Mouse (Mus musculus) left cerebral cortex, postnatal 25 days (tissue): ENCODE data around the gene Abcc2. TPM values are rescaled to one million over a fixed set of nuclear protein-coding genes. Genes with fewer than 3 reads are reported as not detected.

Experiments
- DNase-seq, 2 experiments: peaks; one replicate each; pipeline ENCODE4 v3.0.0; 2022; ENCODE audit warnings: low spot score in 2 of 2, mixed read lengths in 1 of 2
- intact Hi-C: fragments of 180-260 bp; cut with DNase I; formaldehyde crosslinking; loops from one replicate; pipeline ENCODE4 v1.15.1; 2025
- total RNA-seq, 2 experiments: library from RNA; stranded (reverse); gene quantifications; 2 replicates each; pipeline ENCODE4 v1.2.3; 2021

Gene Abcc2
- total RNA-seq: under 1 TPM; 0.07 to 0.09 TPM

DNA sequence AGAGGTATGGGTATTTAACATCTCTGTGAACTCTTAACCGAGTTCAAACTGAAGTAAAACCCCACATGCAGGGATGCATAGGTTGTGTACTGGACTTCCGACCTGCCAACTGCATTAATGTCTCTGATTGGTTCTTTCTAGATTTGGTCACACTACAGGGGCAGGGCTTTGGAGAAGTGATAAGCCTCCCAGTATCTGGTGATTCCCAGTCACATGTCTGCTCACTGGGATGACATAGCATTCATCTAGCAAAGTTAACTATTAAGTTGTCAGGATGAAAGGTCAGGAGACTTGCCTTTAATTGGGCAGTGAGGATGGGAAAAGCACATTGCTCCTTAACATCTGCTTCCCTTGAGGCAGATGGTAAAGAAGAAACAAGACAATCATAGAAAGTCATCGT lies at the start of gene Abcc2:
Gene Abcc2, plus strand, starts transcription at position 213 of the 400 bp plus-strand sequence.
- intact Hi-C loops: no loop called here
- no peak for DNase-seq

DNA sequence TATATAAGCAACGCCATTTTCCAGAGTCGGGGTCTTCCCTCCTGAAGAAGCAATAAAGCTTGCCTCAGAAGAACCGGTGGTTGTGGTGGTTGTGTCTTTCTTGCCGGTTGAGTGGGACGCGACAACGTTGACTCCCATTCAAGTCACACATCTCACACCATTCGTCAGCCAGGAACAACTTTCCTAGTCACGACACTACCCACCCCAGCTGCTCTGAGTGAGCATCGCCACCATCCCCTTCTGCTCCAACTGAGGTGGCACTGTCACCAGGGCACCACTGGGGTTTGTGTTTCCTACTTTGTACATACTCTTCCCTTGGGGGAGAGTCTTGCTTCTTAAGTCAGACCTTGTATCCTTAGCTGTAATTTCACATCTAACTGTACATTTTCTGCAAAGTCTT lies 43.6 kb upstream of the Abcc2 start:
- intact Hi-C loops: no loop called here
- peak in 1 of 2 experiments; percentile 34 for DNase-seq

DNA sequence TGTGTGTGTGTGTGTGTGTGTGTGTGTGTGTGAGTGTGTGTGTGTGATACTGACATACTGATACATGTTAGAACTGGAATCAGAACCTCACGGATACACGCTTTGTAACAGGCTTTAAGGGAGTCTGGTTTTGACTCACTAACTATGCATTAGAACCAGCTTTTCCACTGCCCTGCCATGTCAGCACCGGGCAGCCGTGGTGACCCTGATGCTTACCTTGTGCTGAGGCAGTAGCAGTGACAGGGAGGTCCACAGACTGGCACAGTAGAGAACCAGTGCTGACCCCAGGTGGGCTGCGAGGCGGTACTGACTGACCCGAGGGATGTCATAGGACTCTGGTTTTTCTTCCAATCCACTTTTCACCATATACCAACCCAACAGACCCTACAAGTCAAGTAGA lies 38.6 kb upstream of the Abcc2 start:
- no peak for DNase-seq

DNA sequence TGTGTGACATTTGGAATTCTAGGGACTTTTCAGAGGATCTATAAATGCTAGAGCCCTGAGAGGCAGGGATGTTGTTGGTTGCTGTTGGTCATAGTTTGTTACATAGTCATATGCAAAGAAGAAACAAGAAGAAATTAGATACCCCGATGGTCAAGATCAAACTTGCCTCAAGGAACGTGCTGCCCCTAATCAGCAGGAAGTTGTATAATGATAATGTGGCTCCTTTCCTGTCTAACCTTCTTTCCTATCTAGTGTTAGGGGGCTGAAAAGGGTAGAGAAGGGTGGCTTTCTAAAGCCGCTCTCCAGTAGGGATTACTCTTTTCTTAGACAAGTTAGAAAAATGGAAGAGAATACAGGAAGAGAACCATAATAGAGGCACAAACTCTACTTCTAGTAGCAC lies 36.3 kb upstream of the Abcc2 start:
- DNase-seq: no peak
- intact Hi-C loops: no loop called here

More for the DNA sequence above, 38.6 kb upstream of the Abcc2 start:
- intact Hi-C loops: no loop called here

DNA sequence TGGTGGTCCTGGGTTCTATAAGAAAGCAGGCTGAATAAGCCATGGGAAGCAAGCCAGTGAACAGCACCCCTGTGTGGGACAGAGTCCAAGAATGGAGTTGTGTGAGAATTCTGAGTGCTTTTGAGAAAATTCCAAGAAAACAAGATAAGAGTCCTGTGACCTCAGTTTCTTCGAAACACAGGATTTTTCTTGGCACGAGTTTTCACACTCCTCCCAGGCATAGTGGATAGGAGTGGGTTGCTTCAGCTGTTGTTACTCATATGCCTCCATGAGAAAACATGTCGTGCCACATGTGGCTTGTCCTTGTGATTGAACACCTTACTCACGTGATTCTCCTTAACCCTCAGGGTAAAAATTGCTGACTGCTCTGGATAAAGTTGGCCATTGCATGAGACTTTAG lies 34.1 kb upstream of the Abcc2 start:
- intact Hi-C loops: no loop called here
- DNase-seq: no peak

DNA sequence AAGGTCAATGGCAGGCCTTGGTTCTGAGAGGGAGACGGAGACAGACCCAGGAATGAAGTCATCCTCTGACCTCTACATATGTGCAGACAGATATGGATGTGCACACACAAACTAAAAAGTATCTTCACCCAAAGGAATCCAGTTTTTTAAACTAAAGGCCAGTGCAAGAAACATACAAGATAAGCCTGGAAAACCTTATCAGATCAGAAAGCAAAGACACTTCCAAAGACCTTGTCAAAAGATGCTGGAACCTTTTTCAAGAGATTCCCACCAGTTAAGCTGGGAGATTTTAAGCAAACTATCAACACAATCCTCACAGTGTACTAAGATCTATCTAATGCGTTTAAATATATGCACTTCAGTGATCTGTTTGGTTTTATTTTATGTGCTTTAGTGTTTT lies 32.0 kb upstream of the Abcc2 start:
- intact Hi-C loops: loop anchor here (5.0 kb wide), 1 partner anchor 223 kb away; no protein-coding TSS in a partner anchor
- DNase-seq: no peak

DNA sequence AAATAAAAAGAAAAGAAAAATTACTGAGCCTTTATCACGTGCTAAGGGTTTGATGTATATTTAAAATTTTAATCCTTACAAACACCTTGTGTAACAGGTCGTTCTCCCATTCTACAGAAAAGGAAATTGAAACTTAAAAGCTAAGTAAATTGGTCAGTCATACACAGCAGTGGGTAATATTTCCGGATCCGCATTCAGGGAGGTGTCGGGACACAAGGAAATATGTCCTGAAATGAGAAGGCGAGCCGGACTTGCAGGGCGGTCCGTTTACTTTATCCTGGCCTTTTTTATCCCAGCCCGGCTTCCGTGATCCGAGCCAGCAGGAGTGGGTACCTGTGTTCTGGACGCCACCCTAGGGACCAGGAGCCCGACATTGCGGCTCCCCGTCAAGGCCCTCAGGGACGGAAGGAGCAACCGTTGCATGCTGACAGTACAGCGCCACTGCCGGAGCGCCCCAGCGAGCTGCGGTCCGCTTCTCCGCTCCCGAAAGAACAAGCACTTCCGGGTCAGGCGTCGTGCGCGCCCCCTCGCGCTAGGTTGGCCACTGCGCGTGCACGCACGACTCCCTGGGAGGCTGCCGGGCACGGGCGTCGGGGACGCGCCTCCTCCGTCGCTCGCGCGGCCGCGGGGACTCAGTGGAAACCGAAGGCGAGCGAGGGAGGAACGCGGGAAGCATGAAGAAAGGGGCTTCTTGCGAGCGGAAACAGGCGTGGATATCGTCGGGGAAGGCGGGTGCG lies 29.3 kb upstream of the Abcc2 start, which contains the start of the genes Cutc and Cox15:
Gene Cutc, plus strand, starts transcription at position 508 of the 737 bp plus-strand sequence.
Gene Cox15, minus strand, starts transcription at position 512 of the 737 bp plus-strand sequence.
- DNase-seq: peak; percentile 97 to 98
- intact Hi-C loops: loop anchor here (2.0 to 5.0 kb wide), 2 partner anchors 225 to 354 kb away; partner anchors contain the start of gene Chuk

DNA sequence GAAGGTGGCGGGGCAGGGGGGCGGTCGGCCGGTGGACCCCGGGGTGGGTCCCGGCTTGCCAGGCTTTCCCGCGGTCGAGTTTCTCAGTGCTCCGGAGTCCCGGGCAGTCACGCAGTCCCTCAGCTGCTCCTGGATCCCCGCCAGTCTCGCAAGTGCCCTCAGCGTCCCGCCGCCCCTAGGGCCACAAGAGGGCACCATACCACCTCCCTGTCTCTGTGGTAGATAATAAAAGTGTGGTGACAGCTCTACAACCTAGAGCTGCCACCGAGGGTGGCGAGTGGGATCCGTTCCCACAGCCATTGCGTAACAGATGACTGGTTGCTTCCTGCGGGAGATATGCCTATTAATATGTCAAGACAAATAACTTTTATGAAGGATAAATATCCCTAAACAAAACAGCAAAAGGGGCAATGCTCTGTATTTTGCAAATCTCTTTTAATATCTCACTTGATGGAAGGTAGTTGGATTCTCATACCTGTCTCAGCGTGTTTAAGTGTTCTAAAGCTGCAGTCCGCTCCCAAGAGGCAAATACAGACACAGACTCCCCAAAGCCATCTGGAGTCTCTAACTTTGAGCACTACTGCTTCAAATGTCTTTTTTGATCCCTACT lies 28.7 kb upstream of the Abcc2 start:
- intact Hi-C loops: loop anchor here (2.0 to 5.0 kb wide), 2 partner anchors 226 to 353 kb away; partner anchors contain the start of gene Chuk
- peak; percentile 81 to 89 for DNase-seq

DNA sequence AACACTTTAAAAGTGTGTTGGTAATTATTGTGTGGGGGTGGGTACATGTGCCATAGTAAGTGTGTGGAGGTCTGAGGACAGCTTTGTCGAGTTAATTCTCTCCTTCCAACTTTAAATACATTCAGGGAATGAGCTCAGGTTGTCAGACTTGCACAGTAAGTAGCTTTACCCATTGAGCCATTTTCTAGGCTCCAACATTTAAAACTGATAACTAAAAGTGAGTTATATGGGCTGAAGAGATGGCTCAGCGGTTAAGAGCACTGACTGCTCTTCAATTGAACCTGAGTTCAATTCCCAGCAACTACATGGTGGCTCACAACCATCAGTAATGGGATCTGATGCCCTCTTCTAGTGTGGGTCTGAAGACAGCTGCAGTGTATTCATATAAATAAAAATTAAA lies 27.8 kb upstream of the Abcc2 start:
- intact Hi-C loops: loop anchor here (5.0 kb wide), 1 partner anchor 227 kb away; no protein-coding TSS in a partner anchor
- no peak for DNase-seq

DNA sequence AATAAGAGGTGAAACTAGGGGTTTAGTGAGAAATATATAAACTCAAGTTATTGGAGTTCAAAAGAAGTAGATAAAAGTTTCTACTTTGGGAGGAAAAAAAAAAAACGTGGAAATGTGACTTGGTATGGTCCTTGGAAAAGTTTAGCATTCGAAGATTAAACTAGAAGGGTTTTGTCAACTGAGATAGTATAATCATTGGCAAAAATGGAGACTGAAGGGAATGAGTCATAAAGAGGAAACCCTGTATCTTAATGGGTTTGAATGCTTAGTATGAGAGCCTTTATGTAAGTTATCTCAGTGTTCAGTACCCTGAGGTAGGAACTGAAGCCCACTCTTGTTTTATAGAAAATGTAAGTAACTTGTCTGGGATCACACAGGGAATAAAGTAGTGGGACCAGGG lies 27.1 kb upstream of the Abcc2 start:
- DNase-seq: no peak

DNA sequence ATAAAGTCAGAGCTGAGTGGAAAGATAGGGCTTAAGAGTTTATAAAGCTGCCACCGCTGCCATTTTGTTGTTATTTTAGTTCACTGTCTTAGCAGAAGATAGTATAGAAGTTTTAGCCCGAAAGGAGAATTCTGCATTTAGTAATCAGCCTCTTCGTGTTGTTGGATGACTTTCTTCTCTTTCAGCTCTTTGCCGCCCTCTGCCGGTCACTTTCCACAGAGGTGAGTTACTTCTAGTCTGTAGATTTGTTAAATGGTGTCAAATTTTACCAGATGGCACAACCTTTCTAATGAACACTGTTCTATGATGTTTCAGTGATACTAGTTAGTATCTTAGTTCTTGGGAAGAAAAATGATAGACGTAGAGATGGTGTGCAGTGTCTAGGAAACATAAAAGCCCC lies 21.5 kb upstream of the Abcc2 start:
- DNase-seq: peak; percentile 44 to 64
- intact Hi-C loops: no loop called here

More for the DNA sequence above, 27.1 kb upstream of the Abcc2 start:
- intact Hi-C loops: loop anchor here (5.0 kb wide), 1 partner anchor 228 kb away; no protein-coding TSS in a partner anchor

DNA sequence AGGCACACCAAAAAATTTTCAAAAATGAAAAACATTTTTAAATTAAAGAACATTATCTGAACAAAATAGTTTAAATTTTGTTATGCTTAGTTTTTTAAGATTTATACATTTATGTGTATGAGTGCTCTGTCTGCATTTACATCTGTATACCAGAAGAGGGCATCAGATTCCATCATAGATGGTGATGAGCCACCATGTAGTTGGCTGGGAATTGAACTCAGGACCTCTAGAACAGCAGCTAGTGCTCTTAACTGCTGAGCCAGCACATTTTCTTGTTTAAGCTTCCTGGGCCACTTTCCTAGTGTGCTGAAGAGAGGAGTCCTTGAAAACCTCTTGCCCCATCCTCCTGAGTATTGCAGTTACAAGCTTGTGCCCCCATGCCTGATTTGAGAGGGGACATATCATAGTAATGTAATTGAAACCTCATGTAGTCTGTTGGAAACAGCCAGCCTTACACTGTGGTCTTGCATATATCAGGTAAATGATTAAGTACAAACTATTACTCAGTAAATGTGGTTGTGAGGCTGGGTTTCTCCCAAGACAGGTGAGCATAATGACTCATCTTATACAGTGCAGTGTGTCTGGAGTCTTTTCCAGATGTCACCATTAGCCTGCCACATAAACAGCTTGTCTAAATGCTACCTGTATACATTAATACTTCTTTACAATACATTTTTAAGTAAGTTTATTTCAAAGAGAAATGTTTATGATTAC lies 20.3 kb upstream of the Abcc2 start:
- intact Hi-C loops: no loop called here
- DNase-seq: no peak

DNA sequence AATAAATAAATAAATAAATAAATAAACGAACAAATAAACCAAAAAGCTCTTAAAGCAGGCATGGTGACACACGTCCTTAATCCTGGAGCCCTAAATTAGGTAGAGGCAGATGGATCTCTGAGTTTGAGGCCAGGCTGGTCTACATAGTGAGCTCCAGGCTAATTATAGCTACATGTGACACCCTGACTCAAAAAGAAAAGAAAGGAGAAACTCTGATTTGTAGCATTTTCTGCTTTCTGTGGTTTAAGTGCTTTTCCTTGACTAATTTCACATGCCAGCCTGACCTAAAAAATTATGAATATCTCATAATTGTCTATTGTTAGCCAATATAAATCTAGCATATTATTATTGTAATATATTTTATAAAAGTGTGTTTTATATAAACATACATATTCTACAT lies 19.6 kb upstream of the Abcc2 start:
- no peak for DNase-seq
- intact Hi-C loops: no loop called here

DNA sequence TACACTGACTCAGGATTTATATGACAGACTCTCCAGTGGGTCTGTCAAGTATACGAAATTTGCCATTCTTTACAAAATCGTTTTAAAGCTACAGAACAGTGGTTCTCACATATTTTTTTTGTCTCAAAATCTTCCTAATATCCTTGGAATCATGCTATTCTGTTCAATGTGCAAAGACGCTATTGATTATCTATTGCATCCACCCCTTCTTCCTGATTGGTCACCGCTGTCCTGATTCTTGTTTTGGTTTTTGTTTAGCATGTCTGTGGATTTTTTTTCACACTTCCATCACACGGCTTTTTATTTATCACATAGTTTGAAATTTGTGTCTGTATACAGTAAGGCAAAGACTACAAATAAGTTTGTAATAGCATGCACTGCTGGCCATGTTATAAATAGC lies 15.5 kb upstream of the Abcc2 start:
- DNase-seq: no peak
- intact Hi-C loops: no loop called here

DNA sequence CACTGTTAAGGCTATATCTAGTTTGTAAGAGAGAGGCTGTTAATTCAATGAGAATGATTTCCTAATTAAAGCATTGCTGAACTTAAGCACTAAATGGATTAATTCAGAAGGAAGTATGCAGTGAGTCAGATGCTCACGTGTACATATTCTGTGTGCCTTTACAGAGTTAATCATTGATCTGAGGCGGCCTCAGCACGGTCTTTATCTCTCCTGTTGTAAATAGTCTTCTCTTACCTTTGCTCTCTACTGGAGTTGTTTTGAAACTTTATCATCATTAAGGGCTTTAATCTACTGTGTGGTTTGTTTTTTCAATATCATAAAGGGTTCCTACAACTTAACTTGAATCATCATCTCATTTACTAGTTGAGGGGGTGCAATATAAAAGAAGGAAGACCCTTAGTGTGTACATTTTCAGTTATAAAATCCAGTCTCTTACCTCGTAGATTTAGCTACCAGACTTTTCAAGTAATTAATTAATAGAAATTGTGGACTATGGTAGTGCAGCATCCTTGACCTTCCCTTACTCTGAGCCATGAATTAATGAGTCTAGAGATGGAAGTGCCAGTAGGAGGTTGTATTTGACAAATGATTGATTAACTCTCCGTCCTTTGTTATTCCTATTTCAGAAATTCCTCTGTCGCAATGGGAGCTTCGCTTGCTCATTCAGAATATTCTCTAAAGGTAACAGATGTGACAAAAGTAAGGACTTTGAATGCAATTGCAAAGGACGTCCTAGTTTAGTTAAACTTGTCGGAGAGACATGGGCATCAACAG lies 14.3 kb upstream of the Abcc2 start:
- DNase-seq: no peak
- intact Hi-C loops: no loop called here

DNA sequence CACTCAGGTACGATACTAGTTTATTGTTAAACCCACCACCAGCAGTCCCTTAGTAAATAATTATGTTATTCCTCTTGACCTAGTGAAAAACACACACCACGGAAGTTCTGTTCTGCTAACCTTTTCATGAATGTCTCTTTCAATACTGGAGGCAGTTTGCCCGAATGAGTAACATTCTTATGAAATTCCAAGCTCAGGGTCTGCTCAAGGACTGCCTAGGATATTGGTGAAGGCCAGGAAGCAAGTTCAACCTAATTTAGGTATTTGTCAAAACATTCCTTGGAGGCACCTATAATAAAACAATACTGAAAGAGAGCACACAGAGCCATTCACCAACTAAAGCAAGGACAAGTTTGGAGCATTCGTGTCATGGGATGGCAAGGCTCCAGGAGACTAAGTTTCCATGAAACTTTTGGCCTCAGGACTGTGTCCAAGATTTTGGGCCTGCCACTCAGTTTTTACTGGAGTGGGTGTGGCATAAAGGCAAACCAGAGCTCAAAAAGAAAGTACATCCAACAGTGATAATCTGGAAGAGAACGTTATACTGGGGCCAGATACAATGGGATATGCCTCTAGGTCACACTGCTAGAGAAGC lies 12.5 kb upstream of the Abcc2 start:
- intact Hi-C loops: no loop called here
- DNase-seq: no peak

DNA sequence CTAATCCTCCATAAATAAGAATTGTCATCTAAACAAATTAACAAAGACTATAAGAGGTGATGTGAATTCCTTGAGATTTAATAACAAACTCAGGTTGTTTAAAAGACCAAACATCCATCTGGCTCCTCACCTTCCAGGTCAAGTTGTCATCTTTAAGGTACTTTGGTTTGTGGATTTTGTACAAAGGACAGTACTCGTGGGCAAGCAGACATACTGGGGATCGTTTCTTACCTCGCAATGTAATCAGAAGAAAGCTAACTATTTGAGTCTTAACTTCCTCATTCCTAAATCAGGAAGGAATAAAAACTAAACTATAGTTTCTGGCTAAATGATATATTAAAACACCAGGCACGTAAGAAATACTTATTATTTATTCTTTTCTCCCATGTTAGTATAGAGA lies 11.4 kb upstream of the Abcc2 start:
- DNase-seq: no peak

DNA sequence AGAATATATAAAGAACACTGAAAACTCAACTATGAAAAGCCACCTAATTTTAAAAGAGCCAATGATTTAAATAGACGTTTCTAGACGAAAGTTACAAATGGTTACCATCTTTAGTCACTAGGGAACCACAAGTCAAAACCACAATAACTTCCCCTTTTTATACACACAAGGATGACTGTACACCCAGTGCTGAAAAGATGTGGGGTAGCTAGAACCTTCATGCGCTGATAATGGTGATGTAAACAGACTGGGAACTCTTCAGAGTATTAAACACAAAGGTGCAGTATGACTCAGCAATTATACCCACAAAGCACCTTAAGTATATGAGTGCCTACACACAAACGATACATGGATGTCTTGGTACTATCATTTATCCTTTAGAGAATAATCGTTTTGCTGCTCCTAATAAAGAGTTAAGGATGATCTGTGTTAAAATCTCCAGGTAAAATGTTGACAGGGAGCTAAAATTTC lies 10.5 kb upstream of the Abcc2 start:
- intact Hi-C loops: no loop called here
- no peak for DNase-seq

More for the DNA sequence above, 11.4 kb upstream of the Abcc2 start:
- intact Hi-C loops: no loop called here

DNA sequence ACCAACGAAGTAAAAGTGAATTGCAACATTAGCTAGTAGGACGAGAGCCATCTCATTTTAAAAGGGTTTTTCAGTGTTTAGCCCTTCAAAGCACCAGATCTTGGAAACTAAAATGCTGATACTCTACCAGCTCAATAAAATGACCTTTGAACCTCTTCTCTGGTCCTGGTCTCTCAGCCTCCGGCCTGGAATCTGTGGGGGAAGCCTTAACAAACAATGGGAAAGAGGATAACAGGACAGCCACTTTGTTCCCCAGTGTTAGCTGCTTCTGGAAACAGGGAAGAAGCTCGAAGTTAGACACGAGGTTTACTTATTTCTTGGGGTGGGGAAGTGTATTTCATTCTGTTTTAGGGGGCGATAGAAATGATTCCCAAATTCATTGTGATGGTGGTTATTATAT lies 9.7 kb upstream of the Abcc2 start:
- DNase-seq: no peak
- intact Hi-C loops: no loop called here
